Mouse (Mus musculus): ENCODE data around the gene A730009L09Rik.

GRCm38 (mm10) chr16:84521975-84522635 is 7.2 kb downstream of the A730009L09Rik start:
- TF ChIP-seq POLR2A (IDR thresholded peaks at IDR 0.05; ENCODE audit: insufficient read length, low read depth) (no peak), MAX (IDR thresholded peaks at IDR 0.05; ENCODE audit: low read depth) (no peak)
